Mouse (Mus musculus): ENCODE results near the gene Cks1b.
"Not testable (repeated sequence)": the region's sequence is repeated elsewhere in the genome, so short reads cannot be mapped to it uniquely, and the experiment has no call there.

The Cks1b gene

DNA sequence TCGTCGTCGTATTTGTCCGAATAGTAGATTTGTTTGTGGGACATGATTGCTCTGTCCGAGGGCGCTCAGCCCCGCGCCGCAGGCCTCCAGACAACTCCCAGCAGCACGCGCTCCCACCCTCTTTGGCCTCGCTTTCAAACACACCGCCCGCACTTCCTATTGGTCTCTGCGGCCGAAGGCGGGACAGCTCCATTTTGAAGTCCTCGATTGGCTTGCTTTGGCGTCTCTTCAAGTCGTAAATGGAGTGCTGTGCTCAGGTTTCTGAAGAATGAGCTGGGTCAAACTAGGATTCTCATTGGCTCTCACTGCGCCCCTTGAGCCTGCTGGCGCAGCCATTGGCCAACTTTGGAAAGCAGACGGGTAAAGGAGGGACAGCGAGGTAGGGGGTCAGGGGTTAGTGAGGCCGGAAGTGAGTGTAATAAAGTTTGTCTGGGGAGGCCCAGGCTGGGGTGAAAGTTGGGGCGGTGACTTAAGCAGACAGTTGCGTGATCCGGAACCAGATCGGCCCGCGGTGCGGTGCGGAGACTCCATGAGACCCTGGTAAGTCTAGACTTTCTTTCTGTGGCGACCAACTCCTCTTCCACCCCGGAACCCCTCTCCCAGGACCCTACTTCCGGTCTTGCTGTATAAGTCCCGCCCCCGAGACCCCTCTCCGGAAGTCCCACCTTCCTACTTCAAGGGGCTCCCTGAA is at the start of gene Cks1b, which contains the start of gene Shc1:
TSS of gene Cks1b (minus strand) at position 214 of the 691 bp plus-strand sequence.
TSS of gene Shc1 (plus strand) at position 274 of the 691 bp plus-strand sequence.
- DNase-seq (ENCODE audit: low spot score): peak; percentile 86

DNA sequence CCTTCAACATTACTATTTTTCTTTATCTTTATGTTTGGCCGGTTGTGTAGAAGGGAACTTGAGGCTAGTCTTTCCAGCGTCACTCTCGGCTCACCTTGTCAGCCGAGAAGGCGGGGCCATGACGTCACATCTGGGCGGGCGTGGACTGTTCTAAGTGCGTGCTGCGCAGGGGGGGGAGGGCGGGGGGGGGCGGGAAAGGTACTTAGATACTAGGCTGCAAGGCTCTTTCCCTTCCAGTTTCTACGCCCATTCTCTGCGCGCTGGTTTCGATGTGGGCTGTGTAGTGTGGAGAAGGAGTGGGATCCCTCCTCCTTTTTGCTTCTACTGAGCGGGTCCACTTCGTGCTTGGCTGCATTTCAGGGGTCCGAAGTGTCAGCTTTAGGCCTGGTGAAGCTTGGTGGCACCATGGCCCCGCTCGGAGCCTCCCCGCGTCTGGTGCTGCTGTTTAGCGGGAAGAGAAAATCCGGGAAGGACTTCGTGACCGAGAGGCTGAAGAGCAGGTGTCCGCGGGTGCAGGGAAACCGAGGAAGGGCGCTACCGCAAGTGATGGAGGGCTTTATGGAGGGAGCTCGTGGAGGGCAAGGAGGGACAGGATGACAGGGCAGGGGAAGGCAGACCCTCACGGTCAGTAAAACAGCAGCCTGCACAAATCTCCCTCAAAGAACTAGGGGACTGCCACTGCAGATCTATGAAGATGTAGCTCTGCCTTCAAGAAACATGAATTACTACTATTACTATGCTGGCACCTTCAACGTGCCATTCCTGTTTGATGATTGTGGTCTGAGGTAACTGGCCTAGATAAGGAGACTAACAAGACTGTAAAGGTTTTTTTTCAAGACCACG is 41.0 kb upstream of the Cks1b start:
- peak; percentile 87 for DNase-seq (ENCODE audit: low spot score)

DNA sequence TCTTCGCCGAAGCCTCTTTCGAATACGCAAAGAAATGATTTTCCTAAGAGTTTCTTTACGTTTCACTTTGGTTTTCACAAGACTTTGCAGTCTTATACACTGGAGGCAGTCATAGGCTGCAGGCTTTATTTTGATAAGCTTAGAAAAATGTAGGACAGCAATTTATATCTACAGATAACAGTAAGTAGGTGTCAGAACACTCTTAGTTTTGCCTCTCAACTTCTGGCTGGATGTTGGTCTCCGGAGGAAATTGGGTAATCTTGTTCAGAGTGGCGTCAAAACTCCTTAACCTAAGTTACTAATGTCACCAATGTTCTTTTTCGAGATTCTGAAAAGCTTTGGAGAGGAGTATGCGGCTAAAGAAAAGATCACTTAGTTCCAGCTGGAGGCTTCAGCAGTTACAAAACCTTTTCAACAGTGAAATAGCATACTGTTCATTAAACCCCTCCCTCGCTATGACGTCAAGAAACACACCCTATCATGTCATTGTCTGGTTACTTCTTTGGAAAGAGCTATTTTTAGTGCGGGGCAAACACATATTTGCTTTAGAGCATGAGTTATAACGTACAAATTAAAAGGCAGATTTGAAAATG is 40.3 kb upstream of the Cks1b start:
- no peak for DNase-seq (ENCODE audit: low spot score)

DNA sequence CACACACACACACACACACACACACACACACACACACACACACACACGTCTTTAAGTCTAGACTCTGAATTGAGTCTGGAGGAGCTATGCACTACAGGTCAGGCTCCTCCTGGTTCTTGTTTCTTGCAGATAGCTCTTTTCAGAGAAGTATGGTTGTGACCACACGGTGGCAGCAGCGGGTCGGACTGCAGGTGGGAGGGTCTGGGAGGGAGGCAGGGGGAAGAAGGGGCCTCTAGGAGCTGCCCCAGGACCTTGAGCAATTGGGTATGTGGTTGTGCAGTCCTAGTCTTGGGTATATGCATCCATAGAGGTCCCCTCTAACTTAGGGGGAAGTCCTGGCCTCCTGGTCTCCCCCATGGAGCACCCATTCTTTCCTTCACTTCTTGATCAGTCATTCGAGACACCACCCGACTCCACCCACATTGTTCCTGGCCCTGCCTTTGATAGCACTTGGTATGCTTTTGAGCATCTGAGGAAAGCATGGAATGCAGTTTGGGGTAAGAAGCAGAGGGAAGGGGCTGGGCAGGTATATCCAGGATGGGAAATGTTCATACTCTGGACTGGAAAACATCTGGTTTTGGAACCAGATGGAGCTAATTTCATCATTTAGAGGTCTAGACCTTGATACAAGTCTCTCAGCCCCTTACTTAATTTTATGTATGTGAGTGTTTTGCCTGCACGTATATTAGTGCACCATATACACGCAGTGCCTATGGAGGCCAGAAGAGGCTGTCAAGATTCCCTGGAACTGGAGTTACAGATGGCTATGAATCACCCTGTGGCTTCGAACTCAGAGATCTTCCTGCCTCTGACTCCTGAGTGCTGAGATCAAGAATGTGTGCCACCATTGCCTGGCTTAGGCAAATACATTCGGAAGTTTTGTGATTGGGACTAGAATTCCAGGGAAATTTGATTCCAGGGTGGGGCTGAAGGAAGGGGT is 38.8 kb upstream of the Cks1b start:
- peak; percentile 73 for DNase-seq (ENCODE audit: low spot score)

DNA sequence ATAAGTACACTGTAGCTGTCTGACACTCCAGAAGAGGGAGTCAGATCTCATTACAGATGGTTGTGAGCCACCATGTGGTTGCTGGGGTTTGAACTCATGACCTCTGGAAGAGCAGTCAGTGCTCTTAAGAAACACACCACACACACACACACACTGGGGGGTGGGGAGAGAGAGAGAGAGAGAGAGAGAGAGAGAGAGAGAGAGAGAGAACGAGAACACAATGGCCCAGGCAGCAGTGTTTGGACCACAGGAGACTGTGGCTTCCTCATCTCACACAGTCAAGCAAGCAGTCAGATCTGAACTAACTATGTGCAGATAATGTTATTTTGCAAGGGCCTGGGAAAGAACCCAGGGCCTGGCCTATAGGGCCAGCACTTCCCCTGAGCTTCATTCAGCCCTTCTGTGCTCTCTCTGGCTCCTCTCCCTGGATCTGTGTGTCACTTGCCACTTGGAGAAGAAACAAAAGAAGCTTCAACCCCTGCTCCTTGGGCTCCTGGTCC is 37.7 kb upstream of the Cks1b start:
- no peak for DNase-seq (ENCODE audit: low spot score)

DNA sequence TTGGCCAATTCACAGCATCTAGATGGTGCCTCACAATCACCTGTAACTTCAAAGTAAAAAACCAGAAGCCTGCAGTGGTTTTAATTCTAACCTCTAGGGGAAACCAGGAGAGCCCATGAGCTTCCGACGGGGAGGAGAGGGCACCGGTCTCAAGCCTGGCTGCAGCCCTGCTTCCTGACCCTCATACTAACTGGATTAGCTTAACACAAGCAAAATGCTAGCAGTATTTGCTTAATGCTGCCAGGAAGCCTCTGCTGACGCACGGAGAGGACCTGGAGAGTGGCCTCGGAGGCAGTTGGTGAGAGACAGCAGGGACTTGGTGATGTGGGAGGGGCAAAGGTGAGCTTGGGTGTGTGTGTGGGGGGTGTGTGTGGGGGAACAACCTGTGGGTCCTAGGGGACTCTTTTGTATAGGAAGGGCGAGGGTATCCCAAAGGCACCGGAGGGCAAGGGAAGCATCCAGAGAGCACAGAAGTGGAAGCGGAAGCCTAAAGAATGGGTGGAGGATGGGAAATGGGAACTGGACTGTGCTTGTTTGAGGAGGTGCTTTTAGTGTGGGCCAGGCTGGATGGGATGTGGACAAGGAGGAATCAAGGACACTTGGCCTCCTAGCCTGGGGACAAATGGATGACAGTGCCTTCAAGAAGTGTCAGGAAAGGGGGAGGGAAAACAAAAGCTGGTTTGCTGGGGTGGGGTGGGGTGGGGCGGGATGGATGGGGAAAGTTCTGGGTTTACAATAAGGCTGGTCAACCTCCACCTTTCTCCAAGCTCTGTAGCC is 36.4 kb upstream of the Cks1b start, which contains the start of gene Pmvk:
TSS of gene Pmvk (plus strand) at position 141 of the 777 bp plus-strand sequence.
- DNase-seq (ENCODE audit: low spot score): no peak

DNA sequence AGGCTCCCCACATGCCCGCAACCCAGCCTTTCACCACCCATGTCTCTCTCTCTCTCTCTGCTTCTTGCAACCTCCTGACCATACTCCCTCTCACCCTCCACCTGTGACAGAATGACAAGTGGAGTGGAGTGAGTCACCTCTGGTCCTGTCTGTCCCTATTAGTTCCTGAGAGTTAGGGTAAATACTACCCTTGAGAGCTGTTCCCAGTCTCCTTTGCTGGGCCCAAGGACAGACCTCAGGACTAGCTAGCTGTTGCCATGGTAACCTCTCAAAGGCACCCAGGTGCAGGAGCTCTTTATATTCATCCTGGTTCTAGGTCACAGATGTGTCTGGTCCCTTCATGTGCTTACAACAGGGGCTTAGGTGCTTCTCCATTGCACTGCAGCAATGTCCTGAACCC is 33.7 kb upstream of the Cks1b start:
- no peak for DNase-seq (ENCODE audit: low spot score)

DNA sequence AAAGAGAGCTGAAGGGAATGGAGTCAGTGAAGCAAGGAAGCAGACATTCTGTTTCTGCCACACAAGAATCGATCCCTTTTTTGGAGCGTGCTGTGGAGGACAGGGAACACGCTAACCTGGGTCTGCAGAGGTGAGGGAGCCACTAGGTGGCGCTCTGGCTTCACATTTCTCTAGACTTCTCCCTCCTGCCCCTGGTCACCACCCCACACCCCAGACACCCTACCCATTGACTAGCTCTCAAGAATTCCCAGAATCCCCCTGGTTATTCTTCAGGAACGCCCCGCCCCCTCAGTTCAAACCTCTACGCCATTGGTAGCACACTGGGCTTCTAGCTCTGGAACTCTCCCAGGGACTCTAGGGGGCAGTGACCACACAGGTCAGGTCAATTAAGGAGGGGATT is 31.4 kb upstream of the Cks1b start:
- peak; percentile 70 for DNase-seq (ENCODE audit: low spot score)

DNA sequence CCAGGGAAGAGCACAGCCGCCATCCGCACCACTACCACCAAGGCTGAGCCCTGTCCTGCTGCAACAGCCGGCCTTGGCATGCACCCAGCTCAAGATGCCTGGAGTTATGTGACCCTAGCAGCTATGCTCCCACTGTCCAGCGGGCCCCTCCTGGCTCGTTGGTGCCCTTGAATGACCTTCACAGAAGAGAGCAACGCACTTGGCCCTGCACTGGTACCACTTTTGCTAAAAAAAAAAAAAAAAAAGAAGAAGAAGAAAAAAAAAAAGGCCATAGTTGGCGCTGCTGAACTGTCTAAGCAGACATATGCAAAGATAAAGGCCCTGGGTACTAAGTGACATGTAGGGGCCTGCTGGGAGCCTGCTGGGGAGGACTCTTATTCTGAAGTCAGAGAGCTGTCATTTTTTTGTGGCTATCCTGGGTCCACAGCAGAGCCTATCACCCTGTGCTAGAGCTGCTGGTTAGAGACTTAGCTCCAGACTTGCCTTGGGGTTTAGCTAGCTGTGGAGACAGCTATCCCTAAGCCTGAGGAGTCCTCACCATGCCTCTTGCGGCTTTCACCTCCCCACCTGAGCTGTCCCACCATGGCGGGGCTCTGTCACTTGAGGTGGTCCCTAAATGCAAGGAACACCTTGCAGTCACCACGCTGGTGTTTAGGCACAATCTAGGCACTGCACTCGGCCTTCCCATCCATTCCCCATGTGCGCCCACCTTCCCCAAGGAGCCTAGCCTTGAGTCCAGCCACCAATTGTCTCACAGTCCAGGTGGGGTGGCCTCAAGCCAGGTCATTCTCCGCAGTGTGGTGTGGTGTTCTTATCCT is 30.7 kb upstream of the Cks1b start:
- peak; percentile 29 for DNase-seq (ENCODE audit: low spot score)

DNA sequence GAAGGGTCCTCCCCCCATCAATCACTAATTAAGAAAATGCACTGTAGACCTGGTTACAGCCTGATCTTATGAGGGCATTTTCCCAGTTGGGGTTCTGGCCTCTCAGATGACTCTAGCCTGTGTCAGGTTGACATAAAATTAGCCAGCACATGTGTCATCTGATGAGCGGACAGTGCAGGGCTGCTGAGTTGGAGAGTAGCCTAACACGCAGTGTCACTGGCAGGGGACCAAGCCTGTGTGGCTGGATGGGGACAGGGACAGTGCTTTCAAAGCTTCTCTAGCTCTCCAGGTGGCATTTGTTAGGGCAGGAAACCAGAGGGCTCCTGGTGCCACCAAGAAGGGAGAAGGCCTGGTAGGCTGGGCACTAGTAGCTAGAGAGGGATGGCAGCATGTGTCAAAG is 22.5 kb upstream of the Cks1b start:
- no peak for DNase-seq (ENCODE audit: low spot score)

DNA sequence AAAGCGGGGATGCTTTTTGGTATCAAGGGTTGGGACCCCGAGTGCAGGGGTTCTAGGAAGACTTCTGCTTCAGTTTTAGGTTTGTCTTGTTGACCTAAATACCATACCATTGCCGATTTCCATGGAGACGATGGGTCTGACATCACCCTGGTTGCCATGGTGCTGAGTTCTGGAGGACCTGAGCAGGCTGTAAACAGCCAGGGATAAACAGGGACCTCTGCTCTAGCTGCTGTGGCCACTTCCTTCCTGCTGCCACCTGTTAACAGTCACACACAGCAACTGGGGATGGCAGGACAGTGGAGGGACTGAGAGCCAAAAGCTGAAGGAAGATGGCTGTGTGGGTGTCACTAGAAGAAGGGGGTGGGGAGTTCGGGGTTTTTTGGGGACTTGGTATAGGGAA is 19.1 kb upstream of the Cks1b start:
- DNase-seq (ENCODE audit: low spot score): no peak

DNA sequence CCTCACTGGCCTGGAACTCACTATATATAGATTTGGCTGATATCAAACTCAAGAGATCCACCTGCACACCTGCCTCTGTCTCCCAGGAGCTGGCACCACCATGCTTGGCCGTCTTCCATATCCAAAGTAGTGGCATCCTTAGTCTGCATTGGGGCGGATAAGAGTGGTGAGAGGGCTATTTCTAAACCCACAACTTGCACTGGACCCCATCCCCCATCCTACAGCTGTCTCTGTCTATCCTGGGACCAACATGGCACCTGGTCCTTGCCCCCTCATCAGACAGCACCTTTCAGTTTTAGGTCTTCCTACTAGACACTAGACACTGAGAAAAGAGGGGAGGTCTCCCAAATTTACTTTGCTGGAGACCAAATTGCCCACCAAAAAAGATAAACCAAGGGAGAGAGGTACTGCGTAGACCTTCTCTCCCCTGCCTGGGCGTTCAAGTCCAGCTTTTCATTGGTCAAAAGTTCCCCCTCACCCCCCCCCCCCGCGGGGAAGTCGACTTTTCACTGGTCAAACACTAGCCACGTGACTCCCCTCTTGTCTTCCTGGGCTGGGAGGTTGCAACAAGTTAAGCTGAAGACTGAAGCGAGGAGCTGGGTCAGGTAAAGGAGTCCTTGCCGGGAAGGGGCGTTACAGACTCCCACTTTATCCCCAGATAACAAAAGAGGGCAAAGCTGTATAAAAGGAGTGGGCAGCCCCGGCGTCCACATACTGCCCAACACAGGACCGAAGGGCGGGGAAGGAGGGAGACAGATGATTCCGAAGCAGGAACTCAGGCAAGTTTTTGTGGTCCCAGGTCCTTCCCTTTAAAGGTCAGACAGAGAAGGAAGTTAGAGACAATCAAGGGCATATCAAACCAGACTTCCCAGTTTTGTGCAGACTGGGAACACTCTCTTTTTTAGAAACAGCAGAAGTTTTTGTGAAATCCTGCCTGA is 18.3 kb upstream of the Cks1b start, which contains the start of gene Pbxip1:
TSS of gene Pbxip1 (plus strand) at position 531 of the 938 bp plus-strand sequence.
- no peak for DNase-seq (ENCODE audit: low spot score)

DNA sequence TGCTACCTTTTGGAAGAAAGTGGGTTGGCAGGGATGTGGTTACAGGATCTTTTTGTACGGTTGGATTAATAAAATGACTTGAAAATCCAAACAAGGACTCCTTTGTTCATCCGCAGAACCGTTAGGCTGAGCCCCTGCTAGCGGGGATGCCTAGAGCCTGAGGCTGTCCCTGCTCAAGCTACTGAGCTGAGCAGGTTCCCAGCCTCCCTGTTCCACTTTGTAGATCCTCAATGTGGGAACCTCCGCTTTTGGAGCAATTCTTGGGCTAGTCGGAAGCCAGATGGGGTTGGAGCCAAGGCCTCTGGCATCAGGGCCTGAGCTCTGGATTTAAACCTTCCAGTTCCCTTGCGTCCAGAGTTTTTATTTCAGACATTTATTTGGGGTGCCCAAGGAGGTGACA is 16.9 kb upstream of the Cks1b start:
- no peak for DNase-seq (ENCODE audit: low spot score)

DNA sequence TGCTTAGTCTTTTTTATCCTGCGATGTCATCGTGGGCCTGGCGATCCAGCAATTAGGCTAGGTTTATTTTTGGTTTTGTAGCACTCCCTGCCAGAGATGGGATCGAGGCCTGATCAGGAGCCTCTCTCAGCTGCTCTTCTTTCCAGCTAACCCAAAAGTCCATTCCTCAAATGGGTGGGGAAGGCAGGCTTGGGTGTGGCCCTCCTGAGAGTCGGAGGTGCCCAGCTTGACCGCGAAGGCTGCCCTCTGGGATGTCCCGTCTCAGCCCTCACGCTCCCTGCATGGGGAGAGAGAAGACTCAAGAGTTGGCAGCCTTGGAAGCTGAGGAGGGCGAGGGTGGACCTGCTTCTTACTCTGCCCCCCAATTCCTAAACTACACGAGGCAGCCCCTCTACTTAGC is 16.3 kb upstream of the Cks1b start:
- no peak for DNase-seq (ENCODE audit: low spot score)

DNA sequence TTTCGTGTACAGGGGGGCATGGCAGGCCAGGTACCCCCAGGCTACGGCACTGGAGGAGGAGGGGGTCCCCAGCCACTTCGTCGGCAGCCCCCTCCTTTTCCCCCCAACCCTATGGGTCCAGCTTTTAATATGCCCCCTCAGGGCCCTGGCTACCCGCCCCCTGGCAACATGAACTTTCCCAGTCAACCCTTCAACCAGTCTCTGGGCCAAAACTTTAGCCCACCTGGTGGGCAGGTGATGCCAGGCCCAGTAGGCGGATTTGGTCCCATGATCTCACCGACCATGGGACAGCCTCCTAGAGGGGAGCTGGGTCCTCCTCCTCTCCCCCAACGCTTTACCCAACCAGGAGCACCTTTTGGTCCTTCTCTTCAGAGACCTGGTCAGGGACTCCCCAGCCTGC is 14.4 kb upstream of the Cks1b start:
- DNase-seq (ENCODE audit: low spot score): no peak

DNA sequence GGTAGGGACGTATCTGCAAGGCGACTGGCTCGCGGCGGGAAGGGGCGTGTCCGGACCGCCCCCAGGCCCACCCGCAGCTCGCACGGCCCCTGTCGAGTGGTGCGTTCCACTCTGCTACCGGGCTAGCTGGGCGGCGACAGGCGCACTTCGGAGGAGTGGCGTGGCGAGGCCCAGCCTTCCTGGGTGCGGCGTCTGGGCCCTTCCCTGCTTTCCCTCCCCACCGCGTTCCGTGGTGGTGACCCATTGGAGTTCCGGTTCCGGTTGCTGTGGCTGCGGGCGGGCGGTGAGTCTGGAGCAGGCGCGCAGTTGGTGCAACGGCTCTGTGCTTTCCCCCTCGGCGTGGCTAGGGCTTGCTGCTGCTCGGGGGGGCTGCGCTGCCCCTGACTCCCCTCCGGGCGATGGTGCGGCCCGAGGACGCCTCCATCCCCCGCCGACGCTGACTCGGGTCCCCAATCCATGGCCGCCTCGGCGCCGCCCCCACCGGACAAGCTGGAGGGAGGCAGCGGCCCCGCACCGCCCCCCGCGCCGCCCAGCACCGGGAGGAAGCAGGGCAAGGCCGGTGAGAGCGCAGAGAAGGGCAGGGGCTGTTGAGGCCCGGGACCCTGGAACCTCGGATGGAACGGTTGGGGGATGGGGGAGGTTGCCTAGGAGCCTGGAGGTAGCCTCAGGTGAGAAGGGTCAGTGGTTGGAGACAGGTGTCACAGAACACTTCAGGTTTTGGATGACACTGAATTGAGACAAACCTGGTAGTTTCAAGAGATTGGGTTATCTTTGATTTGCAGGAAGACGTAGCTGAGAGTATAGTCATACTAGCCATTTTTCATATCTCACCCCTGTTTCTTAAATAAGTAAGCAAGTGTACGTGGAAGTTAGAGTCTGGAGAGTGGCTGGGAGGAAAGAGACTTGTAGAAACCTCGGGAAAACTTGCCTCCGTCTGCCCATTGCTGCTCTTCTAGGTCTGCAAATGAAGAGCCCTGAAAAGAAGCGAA is 12.3 kb upstream of the Cks1b start, which contains the start of gene Pygo2:
TSS of gene Pygo2 (plus strand) at position 44 of the 989 bp plus-strand sequence.
- peak; percentile 85 for DNase-seq (ENCODE audit: low spot score)

DNA sequence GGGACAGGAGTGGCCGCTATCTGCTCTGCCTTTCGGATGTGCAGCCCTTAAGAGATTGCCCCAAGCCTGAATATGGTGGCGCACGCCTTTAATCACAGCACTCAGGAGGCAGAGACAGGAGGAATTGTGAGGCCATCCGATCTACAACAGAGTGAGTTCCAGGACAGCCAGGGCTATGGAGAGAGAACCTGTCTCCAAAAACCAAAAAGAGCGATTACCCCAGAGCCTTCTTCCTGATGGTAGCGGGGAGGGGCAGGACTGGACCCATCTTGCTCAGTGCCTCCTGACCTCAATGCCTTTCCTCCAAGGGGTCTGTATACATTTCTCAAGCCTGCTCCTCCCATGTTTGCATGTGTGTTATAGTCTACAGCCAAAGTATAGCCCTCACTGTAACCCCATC is 10.8 kb upstream of the Cks1b start:
- not testable (repeated sequence) for DNase-seq (ENCODE audit: low spot score)
